Mouse (Mus musculus): ENCODE measurements at regions not wholly inside any gene's neighbourhood (a gene's known extent, or its start where the extent isn't known, plus 50 kb on each side); places are given as distances from the start of the nearest gene placed in this dataset.

GRCm38 (mm10) chr12:46992343-46992742 is 173.6 kb upstream of the Nova1 start:
- DNase-seq (ENCODE audit: low read depth, low spot score) = peak; percentile 2
- H3K27me3 ChIP-seq = no peaks in the 10 kb centered on the region
- POLR2A ChIA-PET = no interaction called here
- ATAC-seq = no peak
- in situ Hi-C loops (cut with MboI; ENCODE audit: low pct_unique_long_range_greater_than_20kb) = no loop called here
- no peak for TF ChIP-seq CTCF (IDR thresholded peaks at IDR 0.05)
- CTCF ChIA-PET = no interaction called here

- H3K27me3 ChIP-seq = no peaks in the 10 kb centered on the region
- DNase-seq (ENCODE audit: low read depth, low spot score) (no peak), ATAC-seq (no peak)
- no peak for TF ChIP-seq CTCF (IDR thresholded peaks at IDR 0.05)
- ChIA-PET CTCF (no interaction called here), POLR2A (no interaction called here)
- in situ Hi-C loops (cut with MboI; ENCODE audit: low pct_unique_long_range_greater_than_20kb) = no loop called here
Observed at GRCm38 (mm10) chr12:46988972-46989371, 170.2 kb upstream of the Nova1 start.

- in situ Hi-C loops (cut with MboI; ENCODE audit: low pct_unique_long_range_greater_than_20kb) = no loop called here
- H3K27me3 ChIP-seq = peaks cover 3% of the 10 kb centered on the region
- CTCF ChIA-PET = no interaction called here
- no peak for TF ChIP-seq CTCF (IDR thresholded peaks at IDR 0.05)
- DNase-seq (ENCODE audit: low read depth, low spot score) (no peak), ATAC-seq (no peak)
- POLR2A ChIA-PET = no interaction called here
Observed at GRCm38 (mm10) chr12:46950223-46950779, 131.6 kb upstream of the Nova1 start.

DNA sequence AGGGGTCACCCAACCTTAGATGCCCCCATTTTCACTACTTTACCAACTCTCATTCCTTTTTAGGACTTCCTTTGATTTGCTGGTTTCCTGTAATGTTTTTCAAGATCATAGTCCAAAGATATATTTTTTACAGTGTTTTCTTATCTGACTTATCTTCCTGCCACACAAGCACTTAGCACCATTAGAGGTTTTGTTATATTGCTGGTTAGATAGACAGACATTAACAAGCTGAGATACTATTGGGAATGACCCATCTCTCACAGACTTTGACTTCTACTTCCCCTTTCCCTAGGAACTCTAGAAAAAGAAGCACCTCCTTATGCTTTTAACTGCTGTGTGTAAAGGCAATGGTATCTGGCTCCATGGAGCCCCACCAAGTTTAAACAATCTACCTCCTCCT is 127.0 kb upstream of the Nova1 start:
- in situ Hi-C loops (cut with MboI; ENCODE audit: low pct_unique_long_range_greater_than_20kb) = no loop called here
- ChIA-PET POLR2A (no interaction called here), CTCF (no interaction called here)
- DNase-seq (ENCODE audit: low read depth, low spot score) (no peak), ATAC-seq (no peak)
- TF ChIP-seq CTCF (IDR thresholded peaks at IDR 0.05) = no peak
- no peaks in the 10 kb centered on the region for H3K27me3 ChIP-seq

- ATAC-seq (no peak), DNase-seq (ENCODE audit: low read depth, low spot score) (no peak)
- TF ChIP-seq CTCF (IDR thresholded peaks at IDR 0.05) = no peak
- ChIA-PET CTCF (no interaction called here), POLR2A (no interaction called here)
- H3K27me3 ChIP-seq = peaks cover 3% of the 10 kb centered on the region
- in situ Hi-C loops (cut with MboI; ENCODE audit: low pct_unique_long_range_greater_than_20kb) = no loop called here
Observed at GRCm38 (mm10) chr12:46931086-46931485, 112.4 kb upstream of the Nova1 start.

GRCm38 (mm10) chr12:46917286-46917685 is 98.6 kb upstream of the Nova1 start:
- no peak for TF ChIP-seq CTCF (IDR thresholded peaks at IDR 0.05)
- POLR2A ChIA-PET = interaction anchor here (0.6 kb wide), 1 partner anchor 427 kb away, joined by 5 read pairs; no protein-coding TSS in a partner anchor
- in situ Hi-C loops (cut with MboI; ENCODE audit: low pct_unique_long_range_greater_than_20kb) = no loop called here
- no peak for DNase-seq (ENCODE audit: low read depth, low spot score)
- CTCF ChIA-PET = no interaction called here
- ATAC-seq = no peak
- peaks cover 5% of the 10 kb centered on the region for H3K27me3 ChIP-seq

DNA sequence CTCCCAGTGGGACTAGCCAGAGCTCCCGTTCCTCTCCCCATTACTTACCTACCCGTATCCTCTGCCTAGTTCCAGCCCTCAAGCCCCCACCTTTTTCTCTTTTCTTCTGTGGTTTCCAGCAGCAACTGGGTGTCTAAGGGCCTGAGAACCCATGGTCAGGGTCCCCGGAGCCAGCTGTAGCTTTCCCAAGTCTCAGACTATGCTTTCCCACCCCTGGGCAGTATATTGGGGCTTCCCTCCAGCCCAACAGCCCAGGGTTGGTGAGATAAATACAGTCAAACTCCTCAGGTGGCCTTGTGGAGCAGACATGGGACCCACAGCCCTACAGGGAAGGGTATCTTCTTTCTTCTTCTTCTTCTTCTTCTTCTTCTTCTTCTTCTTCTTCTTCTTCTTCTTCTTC is 59.4 kb upstream of the Nova1 start:
- ATAC-seq = no peak
- H3K27me3 ChIP-seq = peaks cover 8% of the 10 kb centered on the region
- CTCF ChIA-PET = no interaction called here
- POLR2A ChIA-PET = no interaction called here
- in situ Hi-C loops (cut with MboI; ENCODE audit: low pct_unique_long_range_greater_than_20kb) = no loop called here
- no peak for TF ChIP-seq CTCF (IDR thresholded peaks at IDR 0.05)
- no peak for DNase-seq (ENCODE audit: low read depth, low spot score)

GRCm38 (mm10) chr12:46870130-46870529 is 51.4 kb upstream of the Nova1 start:
- no peaks in the 10 kb centered on the region for H3K27me3 ChIP-seq
- TF ChIP-seq CTCF (IDR thresholded peaks at IDR 0.05) = no peak
- ATAC-seq (no peak), DNase-seq (ENCODE audit: low read depth, low spot score) (no peak)
- in situ Hi-C loops (cut with MboI; ENCODE audit: low pct_unique_long_range_greater_than_20kb) = no loop called here
- POLR2A ChIA-PET = no interaction called here
- CTCF ChIA-PET = interaction anchor here (1.2 kb wide), 1 partner anchor 10 kb away, joined by 3 read pairs; no protein-coding TSS in a partner anchor

All from Patski (cell line).